Mouse (Mus musculus): ENCODE data around the gene Tas2r110. TPM values are rescaled to one million over a fixed set of nuclear protein-coding genes. Genes with fewer than 3 reads are reported as not detected.

Gene Tas2r110
- polyA plus RNA-seq (2015; fragmentation: Nextera tagmentation; extraction: Ambion mirVana), result not detected in 2 replicates

GRCm38 (mm10) chr6:132867708-132868107 lies at the start of gene Tas2r110:
Tas2r110 (plus strand) TSS chr6:132868008.
- H3K36me3 ChIP-seq (replicated peaks), result no peaks in the 10 kb centered on the region
- no peaks in the 10 kb centered on the region for H3K9me3 ChIP-seq
- no peak within 1 kb of the TSS for H3K9ac ChIP-seq
- no peaks in the 10 kb centered on the region for H3K4me1 ChIP-seq
- H3K4me3 ChIP-seq, result no peak within 1 kb of the TSS
- no peak within 1 kb of the TSS for H3K4me2 ChIP-seq
- H3K27ac ChIP-seq, result no peak within 1 kb of the TSS
- ATAC-seq (replicated peaks), result no peak
- H3K27me3 ChIP-seq (replicated peaks), result no peaks in the 10 kb centered on the region

- no peaks in the 10 kb centered on the region for H3K4me1 ChIP-seq
- no peak within 1 kb of the TSS for H3K4me3 ChIP-seq
- ATAC-seq (replicated peaks), result no peak
- H3K27ac ChIP-seq, result no peak within 1 kb of the TSS
- H3K27me3 ChIP-seq (replicated peaks), result no peaks in the 10 kb centered on the region
- no peaks in the 10 kb centered on the region for H3K9me3 ChIP-seq
- no peak within 1 kb of the TSS for H3K4me2 ChIP-seq
- H3K9ac ChIP-seq, result no peak within 1 kb of the TSS
- 74% methylated on average over 1 of the region's 1 CpGs for WGBS
- no peaks in the 10 kb centered on the region for H3K36me3 ChIP-seq (replicated peaks)
Measured at GRCm38 (mm10) chr6:132846842-132847241, 21.0 kb upstream of the Tas2r110 start, which contains the start of gene Tas2r123. Tas2r123 (plus strand) TSS chr6:132847142.

- no peak for ATAC-seq (replicated peaks)
- Histone ChIP-seq H3K27ac (no peak within 1 kb of the TSS), H3K36me3 (replicated peaks) (no peaks in the 10 kb centered on the region), H3K27me3 (replicated peaks) (no peaks in the 10 kb centered on the region), H3K9me3 (no peaks in the 10 kb centered on the region), H3K4me2 (no peak within 1 kb of the TSS), H3K4me1 (no peaks in the 10 kb centered on the region), H3K9ac (no peak within 1 kb of the TSS), H3K4me3 (no peak within 1 kb of the TSS)
- 70% methylated on average over 1 of the region's 1 CpGs for WGBS
Measured at GRCm38 (mm10) chr6:132855138-132855537, 12.7 kb upstream of the Tas2r110 start, which contains the start of gene Tas2r116. Tas2r116 (plus strand) TSS chr6:132855438.

GRCm38 (mm10) chr6:132892711-132893110 lies 24.9 kb downstream of the Tas2r110 start, which contains the start of gene Tas2r113:
Tas2r113 (plus strand) TSS chr6:132893011.
- Histone ChIP-seq H3K4me2 (no peak within 1 kb of the TSS), H3K9ac (no peak within 1 kb of the TSS), H3K4me1 (no peaks in the 10 kb centered on the region), H3K36me3 (replicated peaks) (no peaks in the 10 kb centered on the region), H3K27ac (no peak within 1 kb of the TSS), H3K9me3 (no peaks in the 10 kb centered on the region), H3K4me3 (no peak within 1 kb of the TSS), H3K27me3 (replicated peaks) (no peaks in the 10 kb centered on the region)
- no peak for ATAC-seq (replicated peaks)
- 82% methylated on average over 1 of the region's 1 CpGs for WGBS

GRCm38 (mm10) chr6:132909351-132909750 lies 41.5 kb downstream of the Tas2r110 start, which contains the start of gene Tas2r125:
Tas2r125 (plus strand) TSS chr6:132909651.
- Histone ChIP-seq H3K27ac (no peak within 1 kb of the TSS), H3K4me1 (no peaks in the 10 kb centered on the region), H3K9me3 (peaks cover 2% of the 10 kb centered on the region; the same call in 1 of the 2 replicates), H3K4me2 (no peak within 1 kb of the TSS), H3K36me3 (replicated peaks) (no peaks in the 10 kb centered on the region), H3K9ac (no peak within 1 kb of the TSS), H3K27me3 (replicated peaks) (no peaks in the 10 kb centered on the region), H3K4me3 (no peak within 1 kb of the TSS)
- 84% methylated on average over 3 of the region's 3 CpGs for WGBS
- no peak for ATAC-seq (replicated peaks)

Other genes starting within 250 kb of the Tas2r110 start
- gene A630073D07Rik, start 216.5 kb upstream of the Tas2r110 start, polyA plus RNA-seq (2015; fragmentation: Nextera tagmentation; extraction: Ambion mirVana), result not detected in 2 replicates
- gene Tas2r120, start 211.1 kb upstream of the Tas2r110 start, polyA plus RNA-seq (2015; fragmentation: Nextera tagmentation; extraction: Ambion mirVana), result not detected in 2 replicates
- not detected in 2 replicates for gene Tas2r121, start 167.0 kb upstream of the Tas2r110 start, polyA plus RNA-seq (2015; fragmentation: Nextera tagmentation; extraction: Ambion mirVana)
- not detected in 2 replicates for gene Tas2r122, start 156.1 kb upstream of the Tas2r110 start, polyA plus RNA-seq (2015; fragmentation: Nextera tagmentation; extraction: Ambion mirVana)
- gene Tas2r115, start 130.0 kb upstream of the Tas2r110 start, polyA plus RNA-seq (2015; fragmentation: Nextera tagmentation; extraction: Ambion mirVana), result not detected in 2 replicates
- gene Tas2r124, start 113.3 kb upstream of the Tas2r110 start, polyA plus RNA-seq (2015; fragmentation: Nextera tagmentation; extraction: Ambion mirVana), result not detected in 2 replicates
- not detected in 2 replicates for gene Tas2r102, start 105.9 kb upstream of the Tas2r110 start, polyA plus RNA-seq (2015; fragmentation: Nextera tagmentation; extraction: Ambion mirVana)
- gene Tas2r136, start 89.8 kb upstream of the Tas2r110 start, polyA plus RNA-seq (2015; fragmentation: Nextera tagmentation; extraction: Ambion mirVana), result not detected in 2 replicates
- gene Tas2r117, start 65.2 kb upstream of the Tas2r110 start, polyA plus RNA-seq (2015; fragmentation: Nextera tagmentation; extraction: Ambion mirVana), result not detected in 2 replicates
- gene Tas2r123, start 20.9 kb upstream of the Tas2r110 start, polyA plus RNA-seq (2015; fragmentation: Nextera tagmentation; extraction: Ambion mirVana), result not detected in 2 replicates
- not detected in 2 replicates for gene Tas2r116, start 12.6 kb upstream of the Tas2r110 start, polyA plus RNA-seq (2015; fragmentation: Nextera tagmentation; extraction: Ambion mirVana)
- gene Tas2r113, start 25.0 kb downstream of the Tas2r110 start, polyA plus RNA-seq (2015; fragmentation: Nextera tagmentation; extraction: Ambion mirVana), result not detected in 2 replicates
- not detected in 2 replicates for gene Tas2r125, start 41.6 kb downstream of the Tas2r110 start, polyA plus RNA-seq (2015; fragmentation: Nextera tagmentation; extraction: Ambion mirVana)
- not detected in 2 replicates for gene Tas2r129, start 83.1 kb downstream of the Tas2r110 start, polyA plus RNA-seq (2015; fragmentation: Nextera tagmentation; extraction: Ambion mirVana)
- not detected in 2 replicates for gene Tas2r131, start 89.9 kb downstream of the Tas2r110 start, polyA plus RNA-seq (2015; fragmentation: Nextera tagmentation; extraction: Ambion mirVana)
- gene Tas2r109, start 113.0 kb downstream of the Tas2r110 start, polyA plus RNA-seq (2015; fragmentation: Nextera tagmentation; extraction: Ambion mirVana), result not detected in 2 replicates
- not detected in 2 replicates for gene Tas2r103, start 169.1 kb downstream of the Tas2r110 start, polyA plus RNA-seq (2015; fragmentation: Nextera tagmentation; extraction: Ambion mirVana)
- gene Tas2r140, start 187.8 kb downstream of the Tas2r110 start, polyA plus RNA-seq (2015; fragmentation: Nextera tagmentation; extraction: Ambion mirVana), result not detected in 2 replicates
- 109 and 123 TPM in 2 replicates for gene Smim10l1, start 236.9 kb downstream of the Tas2r110 start, polyA plus RNA-seq (2015; fragmentation: Nextera tagmentation; extraction: Ambion mirVana)